Mouse (Mus musculus) neural tube, embryonic 11.5 days (tissue): ENCODE data around the gene Hmgcl. TPM values are rescaled to one million over a fixed set of nuclear protein-coding genes. Genes with fewer than 3 reads are reported as not detected.

Experiments
- ATAC-seq: fragments of 200-750 bp; cut with Nextera tagmentation; 2 replicates; pipeline ENCODE4 v1.8.0; 2017; ENCODE audit warnings: moderate number of reproducible peaks, mild to moderate bottlenecking, moderate TSS enrichment, moderate library complexity; ENCODE audit not compliant: insufficient read depth, low FRiP score, low TSS enrichment
- DNase-seq: peaks from one replicate; pipeline ENCODE4 v3.0.0-alpha.2; 2015; ENCODE audit warnings: low spot score
- H3K27ac ChIP-seq: fragments of 300-500 bp; sonication (generic); 2 replicates; pipeline ENCODE4 v1.5.1; 2014; ENCODE audit warnings: low read depth, mild to moderate bottlenecking, low read length
- H3K27me3 ChIP-seq: fragments of 300-500 bp; sonication (generic); 2 replicates; pipeline ENCODE4 v1.6.1; 2014; ENCODE audit warnings: mild to moderate bottlenecking, low read length, mixed read lengths; ENCODE audit not compliant: control insufficient read depth, insufficient read depth
- H3K36me3 ChIP-seq: fragments of 300-500 bp; sonication (generic); 2 replicates; pipeline ENCODE4 v1.6.1; 2014; ENCODE audit warnings: mild to moderate bottlenecking, low read length, moderate library complexity, mixed read lengths; ENCODE audit not compliant: control insufficient read depth, insufficient read depth
- H3K4me1 ChIP-seq: fragments of 300-500 bp; sonication (generic); 2 replicates; pipeline ENCODE4 v1.6.1; 2014; ENCODE audit warnings: low read length, mixed read lengths; ENCODE audit not compliant: control insufficient read depth, insufficient read depth
- H3K4me2 ChIP-seq: fragments of 300-500 bp; sonication (generic); 2 replicates; pipeline ENCODE4 v1.6.1; 2014; ENCODE audit warnings: low read depth, mild to moderate bottlenecking, moderate library complexity
- H3K4me3 ChIP-seq: fragments of 300-500 bp; sonication (generic); 2 replicates; pipeline ENCODE4 v1.5.1; 2014; ENCODE audit warnings: low read depth, low read length
- H3K9ac ChIP-seq: fragments of 300-500 bp; sonication (generic); 2 replicates; pipeline ENCODE4 v1.6.1; 2014; ENCODE audit warnings: mild to moderate bottlenecking, low read length
- H3K9me3 ChIP-seq: fragments of 300-500 bp; sonication (generic); 2 replicates; pipeline ENCODE4 v1.6.1; 2016; ENCODE audit warnings: low read length; ENCODE audit not compliant: control insufficient read depth
- WGBS: fragments of 180-500 bp; shearing (Covaris S2); extraction: QIAGEN DNeasy Blood & Tissue Kit; methylation state at CpG from one replicate; pipeline ENCODE4 v1.1.7; 2014; 5-methylcytosine and 5-hydroxymethylcytosine counted together
- polyA plus RNA-seq: library from polyadenylated mRNA; unstranded; fragments of >200 nt; fragmentation: Nextera tagmentation; extraction: Ambion mirVana; gene quantifications from 2 replicates; pipeline ENCODE4 v1.2.1, GENCODE M21; 2014

Hmgcl gene
- polyA plus RNA-seq, 1 experiment from 2014 or later, result 62.7 TPM

- DNase-seq (peak; percentile 29), ATAC-seq (peak; percentile 21; the same call in 1 of the 2 replicates)
- Histone ChIP-seq H3K9ac (peak overlapping the region; percentile 78), H3K4me2 (peak overlapping the region; percentile 90), H3K27me3 (no peaks in the 10 kb centered on the region), H3K27ac (peak overlapping the region; percentile 58), H3K9me3 (no peaks in the 10 kb centered on the region), H3K4me1 (peaks cover 7% of the 10 kb centered on the region), H3K36me3 (no peaks in the 10 kb centered on the region), H3K4me3 (peak overlapping the region; percentile 87)
- WGBS, result 1% methylated on average over 28 of the region's 28 CpGs
Observed at GRCm38 (mm10) chr4:135946659-135947301, 532 bp downstream of the Hmgcl start.

GRCm38 (mm10) chr4:135948142-135948541, 1.9 kb downstream of the Hmgcl start:
- Histone ChIP-seq H3K4me2 (no peak overlapping the region), H3K36me3 (peaks cover 6% of the 10 kb centered on the region), H3K4me1 (peaks cover 7% of the 10 kb centered on the region), H3K27me3 (no peaks in the 10 kb centered on the region), H3K9ac (no peak overlapping the region), H3K9me3 (no peaks in the 10 kb centered on the region), H3K4me3 (no peak overlapping the region), H3K27ac (no peak overlapping the region)
- no peak for ATAC-seq
- DNase-seq, result no peak
- 96% methylated on average over 8 of the region's 8 CpGs for WGBS

- ATAC-seq, result no peak
- no peak overlapping the region for H3K9ac ChIP-seq
- no peak overlapping the region for H3K4me3 ChIP-seq
- no peak overlapping the region for H3K4me2 ChIP-seq
- H3K27me3 ChIP-seq, result no peaks in the 10 kb centered on the region
- no peaks in the 10 kb centered on the region for H3K9me3 ChIP-seq
- peaks cover 6% of the 10 kb centered on the region for H3K36me3 ChIP-seq
- H3K27ac ChIP-seq, result no peak overlapping the region
- DNase-seq, result no peak
- peaks cover 7% of the 10 kb centered on the region for H3K4me1 ChIP-seq
- 90% methylated on average over 10 of the region's 10 CpGs for WGBS
Observed at GRCm38 (mm10) chr4:135949475-135949874, 3.2 kb downstream of the Hmgcl start.

- Histone ChIP-seq H3K36me3 (peaks cover 6% of the 10 kb centered on the region), H3K4me3 (no peak overlapping the region), H3K4me1 (peaks cover 7% of the 10 kb centered on the region), H3K9ac (no peak overlapping the region), H3K9me3 (no peaks in the 10 kb centered on the region), H3K27me3 (no peaks in the 10 kb centered on the region), H3K27ac (no peak overlapping the region), H3K4me2 (no peak overlapping the region)
- ATAC-seq, result no peak
- 72% methylated on average over 6 of the region's 6 CpGs for WGBS
- no peak for DNase-seq
Observed at GRCm38 (mm10) chr4:135949911-135950310, 3.7 kb downstream of the Hmgcl start.

DNA sequence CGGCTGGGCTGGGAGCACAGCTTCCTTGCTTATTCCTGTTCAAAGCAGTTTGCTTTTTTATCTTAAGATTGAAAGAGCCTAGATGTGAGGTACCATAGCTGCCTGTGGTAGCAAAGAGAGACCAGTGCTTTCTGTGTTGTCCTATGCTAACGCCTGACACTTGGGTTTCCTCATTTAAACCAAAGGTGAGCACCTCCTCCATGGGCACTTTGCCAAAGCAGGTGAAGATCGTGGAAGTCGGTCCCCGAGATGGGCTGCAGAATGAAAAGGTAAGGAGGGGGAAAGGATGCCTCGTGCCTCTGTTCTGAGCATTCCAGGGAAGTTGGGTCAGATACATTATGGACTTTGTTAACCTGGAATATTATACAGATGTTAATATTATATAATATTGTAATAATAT, 4.1 kb downstream of the Hmgcl start:
- whole genome bisulfite sequencing, result 89% methylated on average over 6 of the region's 6 CpGs
- H3K27me3 ChIP-seq, result no peaks in the 10 kb centered on the region
- peaks cover 6% of the 10 kb centered on the region for H3K36me3 ChIP-seq
- no peak for ATAC-seq
- H3K4me2 ChIP-seq, result no peak overlapping the region
- no peak overlapping the region for H3K27ac ChIP-seq
- no peak overlapping the region for H3K9ac ChIP-seq
- no peak for DNase-seq
- H3K9me3 ChIP-seq, result no peaks in the 10 kb centered on the region
- peaks cover 7% of the 10 kb centered on the region for H3K4me1 ChIP-seq
- no peak overlapping the region for H3K4me3 ChIP-seq

DNA sequence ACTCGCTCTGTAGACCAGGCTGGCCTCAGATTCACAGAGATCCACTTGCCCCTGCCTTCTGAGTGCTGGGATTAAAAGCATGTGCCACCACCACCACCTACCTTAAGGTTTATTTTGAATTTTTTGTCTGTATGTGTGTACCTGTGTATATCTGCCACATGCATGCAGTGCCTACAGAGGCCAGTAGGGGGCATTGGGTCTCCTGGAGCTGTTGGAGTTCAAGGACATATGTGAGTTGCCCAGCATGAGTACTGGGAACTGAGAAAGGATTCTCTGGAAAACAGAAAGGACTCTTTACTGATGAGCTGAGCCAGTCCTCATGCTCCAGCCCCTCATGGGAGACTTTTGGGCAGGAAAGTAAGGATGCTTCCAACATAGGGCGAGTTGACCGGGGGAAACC, 5.3 kb downstream of the Hmgcl start:
- Histone ChIP-seq H3K9ac (no peak overlapping the region), H3K4me2 (no peak overlapping the region), H3K4me1 (peaks cover 3% of the 10 kb centered on the region; the same call in 1 of the 2 replicates), H3K27ac (no peak overlapping the region), H3K36me3 (peaks cover 6% of the 10 kb centered on the region), H3K4me3 (no peak overlapping the region), H3K27me3 (no peaks in the 10 kb centered on the region), H3K9me3 (no peaks in the 10 kb centered on the region)
- WGBS, result 93% methylated on average over 3 of the region's 3 CpGs
- no peak for ATAC-seq
- DNase-seq, result no peak

- H3K4me2 ChIP-seq, result no peak overlapping the region
- H3K9me3 ChIP-seq, result no peaks in the 10 kb centered on the region
- no peak for ATAC-seq
- DNase-seq, result no peak
- peaks cover 6% of the 10 kb centered on the region for H3K36me3 ChIP-seq
- no peaks in the 10 kb centered on the region for H3K27me3 ChIP-seq
- H3K27ac ChIP-seq, result no peak overlapping the region
- H3K4me1 ChIP-seq, result no peaks in the 10 kb centered on the region
- 93% methylated on average over 3 of the region's 3 CpGs for WGBS
- H3K4me3 ChIP-seq, result no peak overlapping the region
- H3K9ac ChIP-seq, result no peak overlapping the region
Observed at GRCm38 (mm10) chr4:135953179-135953578, 6.9 kb downstream of the Hmgcl start.

- whole genome bisulfite sequencing, result 12% methylated on average over 2 of the region's 2 CpGs
- no peak overlapping the region for H3K4me3 ChIP-seq
- no peak overlapping the region for H3K27ac ChIP-seq
- H3K9me3 ChIP-seq, result no peaks in the 10 kb centered on the region
- ATAC-seq, result no peak
- H3K4me2 ChIP-seq, result no peak overlapping the region
- no peak overlapping the region for H3K9ac ChIP-seq
- H3K36me3 ChIP-seq, result peaks cover 6% of the 10 kb centered on the region
- H3K4me1 ChIP-seq, result no peaks in the 10 kb centered on the region
- no peaks in the 10 kb centered on the region for H3K27me3 ChIP-seq
- peak; percentile 68 for DNase-seq
Observed at GRCm38 (mm10) chr4:135954241-135954640, 8.0 kb downstream of the Hmgcl start.

GRCm38 (mm10) chr4:135955886-135956285, 9.6 kb downstream of the Hmgcl start:
- no peak overlapping the region for H3K9ac ChIP-seq
- 88% methylated on average over 9 of the region's 9 CpGs for WGBS
- peaks cover 6% of the 10 kb centered on the region for H3K36me3 ChIP-seq
- no peaks in the 10 kb centered on the region for H3K4me1 ChIP-seq
- no peak overlapping the region for H3K4me2 ChIP-seq
- H3K4me3 ChIP-seq, result no peak overlapping the region
- H3K27ac ChIP-seq, result no peak overlapping the region
- ATAC-seq (no peak), DNase-seq (no peak)
- no peaks in the 10 kb centered on the region for H3K9me3 ChIP-seq
- no peaks in the 10 kb centered on the region for H3K27me3 ChIP-seq
